Mouse (Mus musculus) bone marrow macrophage, adult 2 months (primary cell): ENCODE measurements at regions not wholly inside any gene's neighbourhood (a gene's known extent, or its start where the extent isn't known, plus 50 kb on each side); places are given as distances from the start of the nearest gene placed in this dataset.

Source experiments
- CTCF ChIP-seq: IDR thresholded peaks from 2 replicates; pipeline ENCODE4 v1.5.1; 2012; ENCODE audit warnings: low read depth, mild to moderate bottlenecking, low read length, moderate library complexity
- POLR2A ChIP-seq: IDR thresholded peaks from 2 replicates; pipeline ENCODE4 v1.6.1; 2012; ENCODE audit warnings: mild to moderate bottlenecking, low read depth, low read length, borderline replicate concordance

DNA sequence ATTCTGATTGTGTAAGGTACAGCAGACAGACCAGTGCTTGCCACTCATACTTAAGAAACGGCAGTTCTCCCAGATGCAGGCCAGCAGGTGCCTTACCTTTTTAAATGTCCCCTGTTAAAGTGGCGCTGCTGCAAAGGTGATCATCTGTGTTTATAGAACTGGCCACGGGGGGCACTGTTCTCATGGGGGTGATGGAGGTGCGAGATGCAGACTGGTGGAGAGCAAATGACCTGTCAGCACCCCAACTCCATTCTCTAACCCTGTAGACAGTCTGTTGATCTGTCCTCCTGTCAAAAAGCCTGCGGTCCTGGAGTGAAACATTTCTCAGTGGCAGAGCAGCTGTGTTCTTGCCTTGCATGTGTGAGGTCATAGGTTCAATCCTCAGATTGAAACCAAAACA, 135.4 kb upstream of the Gm17728 start:
- TF ChIP-seq POLR2A (no peak), CTCF (no peak)
